Mouse (Mus musculus) thymus, adult 2 months (tissue): ENCODE measurements at regions not wholly inside any gene's neighbourhood (a gene's known extent, or its start where the extent isn't known, plus 50 kb on each side); places are given as distances from the start of the nearest gene placed in this dataset.

Experiments
- DNase-seq: peaks from one replicate; pipeline ENCODE4 v3.0.0; 2021
- H3K27ac ChIP-seq: fragments of 200-500 bp; 2 replicates; pipeline ENCODE4 v1.5.1; 2012; ENCODE audit warnings: low read length, control low read depth; ENCODE audit not compliant: control insufficient read depth, insufficient read depth
- H3K27me3 ChIP-seq: fragments of 200-500 bp; 2 replicates; pipeline ENCODE4 v1.6.1; 2012; ENCODE audit warnings: mild to moderate bottlenecking, low read length, moderate library complexity, mixed read lengths; ENCODE audit not compliant: control insufficient read depth, insufficient read depth
- H3K36me3 ChIP-seq: fragments of 200-500 bp; 2 replicates; pipeline ENCODE4 v1.6.1; 2012; ENCODE audit warnings: mild to moderate bottlenecking, low read length, moderate library complexity; ENCODE audit not compliant: control insufficient read depth, insufficient read depth
- H3K4me1 ChIP-seq: fragments of 200-500 bp; replicated peaks from 2 replicates; pipeline ENCODE4 v1.6.1; 2012; ENCODE audit warnings: low read length; ENCODE audit not compliant: control insufficient read depth, insufficient read depth
- H3K4me3 ChIP-seq: fragments of 200-500 bp; 2 replicates; pipeline ENCODE4 v1.5.1; 2012; ENCODE audit warnings: mild to moderate bottlenecking, low read length, control low read depth, moderate library complexity; ENCODE audit not compliant: control insufficient read depth, insufficient read depth
- CTCF ChIP-seq: fragments of 200-500 bp; IDR thresholded peaks from 2 replicates; pipeline ENCODE4 v1.5.1; 2012; ENCODE audit warnings: mild to moderate bottlenecking, control low read depth, low read length, moderate library complexity, borderline replicate concordance; ENCODE audit not compliant: control insufficient read depth, poor library complexity, insufficient read depth; ENCODE audit errors: extremely low read depth
- POLR2A ChIP-seq: fragments of 200-500 bp; IDR thresholded peaks from 2 replicates; pipeline ENCODE4 v1.6.1; 2012; ENCODE audit warnings: mild to moderate bottlenecking, low read length, control low read depth, moderate library complexity; ENCODE audit not compliant: control insufficient read depth, poor library complexity, insufficient read depth; ENCODE audit errors: extremely low read depth
- WGBS: fragments of 180-500 bp; shearing (Covaris S2); methylation state at CpG from one replicate; pipeline ENCODE4 v1.1.7; 2018; 5-methylcytosine and 5-hydroxymethylcytosine counted together

- Histone ChIP-seq H3K36me3 (no peaks in the 10 kb centered on the region), H3K4me1 (no peaks in the 10 kb centered on the region), H3K27me3 (no peaks in the 10 kb centered on the region), H3K27ac (no peak overlapping the region), H3K4me3 (no peak overlapping the region)
- DNase-seq, result no peak
- TF ChIP-seq CTCF, result no peak
- no peak for TF ChIP-seq POLR2A
- 86% methylated on average over 2 of the region's 2 CpGs for WGBS
Measured at GRCm38 (mm10) chr12:16477572-16477971, 133.2 kb downstream of the Lpin1 start.

- no peaks in the 10 kb centered on the region for H3K4me1 ChIP-seq
- no peak for DNase-seq
- H3K27ac ChIP-seq, result no peak overlapping the region
- 82% methylated on average over 4 of the region's 4 CpGs for WGBS
- H3K36me3 ChIP-seq, result no peaks in the 10 kb centered on the region
- TF ChIP-seq CTCF (no peak), POLR2A (no peak)
- no peaks in the 10 kb centered on the region for H3K27me3 ChIP-seq
- H3K4me3 ChIP-seq, result no peak overlapping the region
Measured at GRCm38 (mm10) chr12:16474361-16475080, 136.2 kb downstream of the Lpin1 start.

GRCm38 (mm10) chr12:16457419-16457818 is 153.3 kb downstream of the Lpin1 start:
- no peaks in the 10 kb centered on the region for H3K27me3 ChIP-seq
- no peak for DNase-seq
- H3K4me3 ChIP-seq, result no peak overlapping the region
- no peak for TF ChIP-seq CTCF
- no peak for TF ChIP-seq POLR2A
- no peak overlapping the region for H3K27ac ChIP-seq
- H3K4me1 ChIP-seq, result no peaks in the 10 kb centered on the region
- 88% methylated on average over 6 of the region's 6 CpGs for WGBS
- H3K36me3 ChIP-seq, result no peaks in the 10 kb centered on the region

- no peak for DNase-seq
- H3K27ac ChIP-seq, result no peak overlapping the region
- 77% methylated on average over 3 of the region's 3 CpGs for WGBS
- TF ChIP-seq CTCF, result no peak
- TF ChIP-seq POLR2A, result no peak
- H3K4me3 ChIP-seq, result no peak overlapping the region
- no peaks in the 10 kb centered on the region for H3K4me1 ChIP-seq
- no peaks in the 10 kb centered on the region for H3K27me3 ChIP-seq
- H3K36me3 ChIP-seq, result no peaks in the 10 kb centered on the region
Measured at GRCm38 (mm10) chr12:16450771-16451435, 159.9 kb downstream of the Lpin1 start.

- Histone ChIP-seq H3K27ac (no peak overlapping the region), H3K36me3 (no peaks in the 10 kb centered on the region), H3K4me1 (no peaks in the 10 kb centered on the region), H3K27me3 (no peaks in the 10 kb centered on the region), H3K4me3 (no peak overlapping the region)
- TF ChIP-seq POLR2A, result no peak
- TF ChIP-seq CTCF, result no peak
- no peak for DNase-seq
- WGBS, result 96% methylated on average over 5 of the region's 5 CpGs
Measured at GRCm38 (mm10) chr12:16438717-16439116, 172.0 kb downstream of the Lpin1 start.

GRCm38 (mm10) chr12:16436961-16437360 is 173.8 kb downstream of the Lpin1 start:
- TF ChIP-seq POLR2A, result no peak
- TF ChIP-seq CTCF, result no peak
- WGBS, result 90% methylated on average over 1 of the region's 1 CpGs
- H3K27me3 ChIP-seq, result no peaks in the 10 kb centered on the region
- no peaks in the 10 kb centered on the region for H3K4me1 ChIP-seq
- H3K4me3 ChIP-seq, result no peak overlapping the region
- no peak for DNase-seq
- no peak overlapping the region for H3K27ac ChIP-seq
- no peaks in the 10 kb centered on the region for H3K36me3 ChIP-seq
